Mouse (Mus musculus): Measurements from ENCODE around the gene Adarb1.

GRCm38 (mm10) chr10:77315682-77316081, 102.4 kb downstream of the Adarb1 start:
- TF ChIP-seq CTCF (IDR thresholded peaks at IDR 0.05; ENCODE audit: borderline replicate concordance, control insufficient read depth, extremely low read depth, insufficient read depth, low read length, poor library complexity) (no peak), POLR2A (IDR thresholded peaks at IDR 0.05; ENCODE audit: control insufficient read depth, extremely low read depth, insufficient read depth, low read length, poor library complexity) (no peak)
